Mouse (Mus musculus): ENCODE data around the gene Ets1.

GRCm38 (mm10) chr9:32749721-32750480, 113.9 kb downstream of the Ets1 start:
- no peak for TF ChIP-seq TAL1 (IDR thresholded peaks at IDR 0.05; ENCODE audit: low read length)
- TF ChIP-seq GATA1 (IDR thresholded peaks at IDR 0.05; ENCODE audit: low read length) = no peak
